ENCODE assay signal across 11 mouse cellular contexts in genomic region chr11:16877676-16878378, GRCm38 (mm10).
DNase-seq lines count a peak whose midpoint lies in the region; ATAC-seq and TF ChIP-seq lines count a peak whose summit lies in the region.
"Had no signal": no experiment of that assay in that cellular context is flagged by ENCODE, and none has a peak within 500 bp of the region (broad histone marks: within the 10 kb centered on the region; RNA-seq: fewer than 3 reads in every experiment).

No protein-coding gene starts in this region.

- H3K4me1 ChIP-seq in kidney, adult 2 months (ENCODE audit: control insufficient read depth, insufficient read depth, low read length): peaks cover 8% of the 10 kb centered on the region
- H3K4me1 ChIP-seq in kidney, embryonic 14.5 days (ENCODE audit: control insufficient read depth, insufficient read depth, low read length): no peaks in the 10 kb centered on the region

- DNase-seq in cerebellum, postnatal 36 days: peak; percentile 27 to 29
- no peak for DNase-seq in cerebellum, adult 11 months
- DNase-seq in kidney, adult 2 months: peak; percentile 20
- peak; percentile 52 for DNase-seq in urinary bladder, postnatal 14 days (ENCODE audit: low spot score)
- DNase-seq in urinary bladder, postnatal 25 days (ENCODE audit: low spot score): no peak
- DNase-seq in embryo, embryonic 11 days: no peak
- DNase-seq: lung, postnatal 4 days had no signal

- H3K27me3 ChIP-seq in kidney, adult 2 months (replicated peaks; ENCODE audit: control insufficient read depth, insufficient read depth, low read length): no peaks in the 10 kb centered on the region
- no peaks in the 10 kb centered on the region for H3K27me3 ChIP-seq in kidney, embryonic 14.5 days (ENCODE audit: control insufficient read depth, insufficient read depth, low read length)
- H3K27me3 ChIP-seq: neural tube, embryonic 13.5 days had no signal

- peaks cover 2% of the 10 kb centered on the region for H3K36me3 ChIP-seq in kidney, adult 2 months (ENCODE audit: control insufficient read depth, insufficient read depth, low read length)
- no peaks in the 10 kb centered on the region; the same call in 1 of the 2 replicates for H3K36me3 ChIP-seq in kidney, embryonic 14.5 days (ENCODE audit: control insufficient read depth, insufficient read depth, low read length)
- H3K36me3 ChIP-seq: neural tube, embryonic 13.5 days had no signal

- no peak overlapping the region for H3K9ac ChIP-seq in kidney, embryonic 14.5 days (ENCODE audit: low read depth, low read length)
- H3K9ac ChIP-seq: neural tube, embryonic 13.5 days had no signal

- H3K4me2 ChIP-seq in kidney, embryonic 14.5 days (replicated peaks; ENCODE audit: low read depth, low read length): no peak overlapping the region
- H3K4me2 ChIP-seq: neural tube, embryonic 13.5 days had no signal

- no peak for ATAC-seq in kidney, embryonic 14.5 days (ENCODE audit: low FRiP score, low TSS enrichment)
- no peak for ATAC-seq in monocyte, adult 5-6 weeks (replicated peaks; ENCODE audit: insufficient number of reproducible peaks, low FRiP score, low TSS enrichment, poor library complexity, severe bottlenecking)
- ATAC-seq: forebrain, embryonic 16.5 days had no signal

- no peak for TF ChIP-seq POLR2A in kidney, adult 2 months (IDR thresholded peaks at IDR 0.05; ENCODE audit: low read depth, low read length)

- no peaks in the 10 kb centered on the region for H3K9me3 ChIP-seq in kidney, embryonic 14.5 days (ENCODE audit: control insufficient read depth, low read length)
- H3K9me3 ChIP-seq: neural tube, embryonic 13.5 days had no signal

- TF ChIP-seq CTCF in kidney, adult 2 months (conservative IDR thresholded peaks at IDR 0.05; ENCODE audit: insufficient read depth, insufficient read length, low read depth, low read length): no peak

- H3K27ac ChIP-seq in kidney, adult 2 months (ENCODE audit: insufficient read depth, low read depth, low read length): no peak overlapping the region
- H3K27ac ChIP-seq in kidney, embryonic 14.5 days (ENCODE audit: low read depth, low read length): no peak overlapping the region
- H3K27ac ChIP-seq: neural tube, embryonic 13.5 days had no signal

- 47% methylated on average over 9 of the region's 9 CpGs for WGBS in kidney, adult 2 months
- 56% methylated on average over 9 of the region's 9 CpGs for WGBS in kidney, embryonic 14.5 days

- H3K4me3 ChIP-seq in kidney, adult 2 months (ENCODE audit: insufficient read depth, low read depth, low read length): no peak overlapping the region
- no peak overlapping the region for H3K4me3 ChIP-seq in kidney, embryonic 14.5 days (ENCODE audit: low read length)
- H3K4me3 ChIP-seq: neural tube, embryonic 13.5 days had no signal

Comparison
In these comparisons a context has a peak if more than half of its experiments do, and no peak if none do; other contexts are left out.
1. DNase-seq: peak in cerebellum, postnatal 36 days (2 of 2), kidney, adult 2 months (single experiment) and urinary bladder, postnatal 14 days (single experiment); none in cerebellum, adult 11 months (single experiment), urinary bladder, postnatal 25 days (single experiment) and embryo, embryonic 11 days (single experiment).